Mouse (Mus musculus) ES-Bruce4 (cell line): ENCODE measurements at regions not wholly inside any gene's neighbourhood (a gene's known extent, or its start where the extent isn't known, plus 50 kb on each side); places are given as distances from the start of the nearest gene placed in this dataset.

ENCODE experiments used
- H3K27ac ChIP-seq: 2 replicates; pipeline ENCODE4 v1.5.1; 2012; ENCODE audit warnings: low read length, inconsistent platforms; ENCODE audit not compliant: insufficient read depth
- H3K27me3 ChIP-seq: 2 replicates; pipeline ENCODE4 v1.6.1; 2012; ENCODE audit warnings: mild to moderate bottlenecking, low read length, inconsistent platforms; ENCODE audit not compliant: control insufficient read depth, poor library complexity, insufficient read depth, severe bottlenecking
- H3K36me3 ChIP-seq: 2 replicates; pipeline ENCODE4 v1.6.1; 2012; ENCODE audit warnings: inconsistent platforms, mild to moderate bottlenecking, low read length, moderate library complexity; ENCODE audit not compliant: control insufficient read depth, poor library complexity, insufficient read depth, severe bottlenecking
- H3K4me1 ChIP-seq: one replicate; pipeline ENCODE4 v1.8.1; 2011; ENCODE audit warnings: low read length; ENCODE audit not compliant: control insufficient read depth, insufficient read depth
- H3K4me3 ChIP-seq: 2 replicates; pipeline ENCODE4 v1.5.1; 2011; ENCODE audit warnings: low read depth, mild to moderate bottlenecking, low read length
- H3K9ac ChIP-seq: 2 replicates; pipeline ENCODE4 v1.6.1; 2012; ENCODE audit warnings: low read depth, mild to moderate bottlenecking, inconsistent platforms; ENCODE audit not compliant: poor library complexity, severe bottlenecking
- H3K9me3 ChIP-seq: replicated peaks from 2 replicates; pipeline ENCODE4 v1.6.1; 2012; ENCODE audit warnings: mild to moderate bottlenecking, low read length, inconsistent platforms; ENCODE audit not compliant: control insufficient read depth, poor library complexity, insufficient read depth, severe bottlenecking
- CTCF ChIP-seq: IDR thresholded peaks from one replicate; pipeline ENCODE4 v1.8.1; 2011; ENCODE audit warnings: low read depth, low read length
- EP300 ChIP-seq: IDR thresholded peaks from 2 replicates; pipeline ENCODE4 v1.6.1; 2011; ENCODE audit warnings: low read depth, low read length; ENCODE audit not compliant: insufficient read depth
- POLR2A ChIP-seq: IDR thresholded peaks from one replicate; pipeline ENCODE4 v1.8.1; 2011; ENCODE audit warnings: low read length; ENCODE audit not compliant: insufficient read depth

DNA sequence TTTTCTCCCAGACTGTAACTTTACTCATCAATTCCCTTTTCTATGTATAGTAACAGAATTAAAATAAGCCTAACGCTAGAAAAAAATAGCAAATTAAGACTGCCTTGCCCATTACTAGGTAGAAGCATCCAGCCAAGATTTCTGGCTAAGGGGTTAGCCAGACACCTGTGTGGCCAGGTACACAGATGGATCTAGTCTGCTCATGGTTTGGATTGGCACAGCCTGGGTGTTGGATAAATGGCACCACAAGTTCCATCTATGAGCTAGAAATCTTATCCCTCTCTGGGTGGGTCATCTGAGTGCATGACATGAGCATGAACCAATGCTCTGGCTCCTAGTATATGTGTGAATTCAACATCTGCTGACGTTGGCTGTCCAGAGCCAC, 383.7 kb downstream of the Zfp536 start:
- Histone ChIP-seq H3K9me3 (no peaks in the 10 kb centered on the region), H3K4me3 (no peak overlapping the region), H3K9ac (no peak overlapping the region), H3K27ac (no peak overlapping the region), H3K4me1 (no peaks in the 10 kb centered on the region), H3K27me3 (no peaks in the 10 kb centered on the region), H3K36me3 (no peaks in the 10 kb centered on the region)
- no peak for TF ChIP-seq CTCF
- TF ChIP-seq POLR2A, result no peak
- no peak for TF ChIP-seq EP300

DNA sequence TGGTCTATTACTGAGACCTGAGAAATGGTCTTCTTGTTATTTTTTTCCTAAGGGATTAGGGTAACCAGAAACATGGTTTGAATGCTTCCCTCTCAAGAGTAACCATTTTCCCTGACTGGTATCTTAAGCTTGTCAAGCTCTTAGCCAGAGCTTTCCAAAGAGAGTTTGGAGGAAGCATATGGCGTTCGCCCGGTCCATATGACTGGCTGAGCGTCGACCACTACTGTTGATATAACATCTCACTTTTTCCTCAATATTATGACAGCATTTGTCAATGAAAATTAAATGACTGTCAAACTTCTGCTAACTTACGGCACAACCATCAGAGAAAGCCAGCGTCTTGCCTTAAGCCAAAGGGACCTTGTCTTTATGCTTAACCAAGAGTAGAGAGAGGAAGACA, 383.2 kb downstream of the Zfp536 start:
- H3K4me3 ChIP-seq, result no peak overlapping the region
- no peaks in the 10 kb centered on the region for H3K9me3 ChIP-seq
- H3K9ac ChIP-seq, result no peak overlapping the region
- no peaks in the 10 kb centered on the region for H3K36me3 ChIP-seq
- H3K4me1 ChIP-seq, result no peaks in the 10 kb centered on the region
- TF ChIP-seq CTCF (no peak), POLR2A (no peak), EP300 (no peak)
- no peaks in the 10 kb centered on the region for H3K27me3 ChIP-seq
- no peak overlapping the region for H3K27ac ChIP-seq

GRCm38 (mm10) chr7:37392122-37392521, 381.3 kb downstream of the Zfp536 start:
- TF ChIP-seq EP300, result no peak
- TF ChIP-seq POLR2A, result no peak
- no peak for TF ChIP-seq CTCF
- H3K4me3 ChIP-seq, result no peak overlapping the region
- no peaks in the 10 kb centered on the region for H3K4me1 ChIP-seq
- H3K9me3 ChIP-seq, result no peaks in the 10 kb centered on the region
- H3K27ac ChIP-seq, result no peak overlapping the region
- no peaks in the 10 kb centered on the region for H3K36me3 ChIP-seq
- H3K27me3 ChIP-seq, result no peaks in the 10 kb centered on the region
- H3K9ac ChIP-seq, result no peak overlapping the region

GRCm38 (mm10) chr7:37392604-37393003, 380.8 kb downstream of the Zfp536 start:
- Histone ChIP-seq H3K27me3 (no peaks in the 10 kb centered on the region), H3K36me3 (no peaks in the 10 kb centered on the region), H3K9me3 (no peaks in the 10 kb centered on the region), H3K4me1 (no peaks in the 10 kb centered on the region), H3K9ac (no peak overlapping the region), H3K4me3 (no peak overlapping the region), H3K27ac (no peak overlapping the region)
- no peak for TF ChIP-seq EP300
- TF ChIP-seq CTCF, result no peak
- no peak for TF ChIP-seq POLR2A

DNA sequence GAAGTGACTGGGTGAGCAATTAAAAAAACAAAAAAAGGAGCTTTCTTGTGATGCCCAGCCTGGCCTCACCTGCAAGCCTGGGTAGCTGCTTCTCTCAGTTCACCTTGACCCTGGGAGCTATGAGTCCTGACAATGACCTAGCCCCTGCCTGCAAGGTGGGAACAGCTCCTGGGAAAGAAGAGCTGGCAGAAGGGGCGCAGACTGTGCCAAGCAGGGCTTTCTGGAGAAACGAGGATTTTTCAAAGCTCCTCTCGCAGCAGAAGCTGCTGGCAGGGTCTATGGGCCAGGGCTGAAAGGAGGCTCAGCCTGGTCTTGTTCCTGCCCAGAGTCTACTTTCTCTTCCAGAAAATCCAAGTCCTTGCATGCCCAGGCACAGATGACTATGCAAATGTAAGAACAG, 380.4 kb downstream of the Zfp536 start:
- Histone ChIP-seq H3K36me3 (no peaks in the 10 kb centered on the region), H3K9me3 (no peaks in the 10 kb centered on the region), H3K9ac (no peak overlapping the region), H3K4me3 (no peak overlapping the region), H3K4me1 (no peaks in the 10 kb centered on the region), H3K27me3 (no peaks in the 10 kb centered on the region), H3K27ac (no peak overlapping the region)
- TF ChIP-seq EP300 (no peak), CTCF (no peak), POLR2A (no peak)

DNA sequence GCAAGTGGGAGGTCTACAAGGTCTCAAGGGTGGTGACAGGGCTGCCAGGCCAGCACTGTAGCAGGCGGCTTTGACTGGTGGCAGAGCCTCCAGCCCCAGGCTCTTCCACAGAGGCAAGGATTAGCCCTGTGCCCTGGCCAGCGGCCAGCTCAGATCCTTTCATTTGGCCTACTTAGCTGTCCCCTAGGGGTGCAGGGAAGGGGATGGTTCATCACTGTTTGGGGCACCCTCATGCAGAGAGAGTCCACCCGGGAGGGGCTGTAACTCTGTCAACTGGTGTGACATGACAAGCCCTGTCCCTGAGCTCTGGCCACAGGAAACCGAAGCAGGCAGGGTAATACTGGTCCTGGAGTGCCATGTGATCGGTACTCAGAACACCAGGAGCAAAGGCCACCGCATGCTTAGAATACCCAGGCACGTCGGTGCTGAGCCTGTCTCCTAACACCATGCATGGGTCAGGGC, 378.4 kb downstream of the Zfp536 start:
- Histone ChIP-seq H3K36me3 (no peaks in the 10 kb centered on the region), H3K27ac (no peak overlapping the region), H3K9me3 (no peaks in the 10 kb centered on the region), H3K27me3 (no peaks in the 10 kb centered on the region), H3K4me3 (no peak overlapping the region), H3K4me1 (no peaks in the 10 kb centered on the region), H3K9ac (no peak overlapping the region)
- TF ChIP-seq POLR2A (no peak), EP300 (no peak), CTCF (no peak)
